Mouse (Mus musculus): Measurements from ENCODE around the gene Slc2a4.
"Not testable (repeated sequence)": the region's sequence is repeated elsewhere in the genome, so short reads cannot be mapped to it uniquely, and the experiment has no call there.

Slc2a4 gene

DNA sequence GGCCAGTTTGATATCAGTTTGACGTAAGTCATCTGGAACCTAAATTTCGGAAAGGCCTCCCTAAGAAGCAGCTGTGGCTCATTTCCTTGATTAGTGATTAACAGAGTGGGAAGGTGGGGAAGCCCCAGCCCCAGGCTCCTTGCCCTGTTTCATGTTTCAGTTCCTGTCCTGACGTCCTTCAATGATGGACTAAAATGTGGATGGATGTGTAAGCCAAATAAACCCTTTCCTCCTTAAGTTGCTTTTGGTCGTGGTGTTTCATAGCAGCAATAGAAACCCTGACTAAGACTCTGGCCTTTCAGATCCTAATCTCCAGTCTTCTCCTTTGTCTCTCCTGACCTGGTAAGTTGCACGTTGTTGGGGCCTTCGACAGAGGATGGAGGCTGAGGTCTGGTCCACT, 22.2 kb upstream of the Slc2a4 start:
- DNase-seq = no peak

DNA sequence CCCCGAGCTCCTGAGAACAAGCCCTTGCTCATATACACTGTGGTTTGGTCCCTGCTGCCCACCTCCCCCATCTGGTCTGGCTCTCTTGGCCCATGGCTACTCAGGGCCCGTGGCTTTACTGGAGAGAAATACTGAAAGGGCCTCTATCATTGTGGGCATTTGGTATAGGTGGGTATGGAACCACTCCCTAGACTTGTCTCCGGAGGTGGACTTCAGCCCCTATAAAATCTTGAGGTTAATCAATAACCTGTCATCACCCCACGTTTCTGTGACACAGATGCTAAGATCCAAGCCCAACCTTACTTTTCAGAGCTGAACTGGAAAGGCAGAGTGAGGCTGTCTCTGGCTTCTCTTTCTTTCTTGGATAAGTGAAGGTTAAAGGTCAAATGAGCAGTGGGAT, 20.8 kb upstream of the Slc2a4 start:
- DNase-seq = no peak

DNA sequence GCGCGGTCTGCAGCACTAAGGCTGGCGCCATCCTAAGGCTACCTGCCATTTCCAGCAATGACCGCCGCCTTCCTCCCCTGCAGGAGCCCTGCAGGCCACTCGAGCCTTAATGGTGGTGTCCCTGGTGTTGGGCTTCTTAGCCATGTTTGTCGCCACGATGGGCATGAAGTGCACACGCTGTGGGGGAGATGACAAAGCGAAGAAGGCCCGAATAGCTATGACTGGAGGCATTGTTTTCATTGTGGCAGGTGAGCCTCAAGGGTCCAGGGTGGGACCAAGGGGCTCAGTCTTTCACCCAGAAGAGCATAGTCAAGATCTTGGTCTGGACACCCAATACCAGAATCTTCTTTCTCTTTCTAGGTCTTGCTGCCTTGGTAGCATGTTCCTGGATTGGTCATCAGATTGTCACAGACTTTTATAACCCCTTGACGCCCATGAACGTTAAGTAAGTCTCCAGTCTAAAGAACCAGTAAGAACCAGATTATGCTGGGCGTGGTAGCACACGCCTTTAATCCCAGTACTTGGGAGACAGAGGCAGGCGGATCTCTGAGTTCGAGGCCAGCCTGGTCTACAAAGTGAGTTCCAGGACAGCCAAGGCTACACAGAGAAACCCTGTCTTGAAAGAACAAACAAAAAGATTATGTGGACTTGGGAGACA, 19.0 kb upstream of the Slc2a4 start:
- no peak for DNase-seq

DNA sequence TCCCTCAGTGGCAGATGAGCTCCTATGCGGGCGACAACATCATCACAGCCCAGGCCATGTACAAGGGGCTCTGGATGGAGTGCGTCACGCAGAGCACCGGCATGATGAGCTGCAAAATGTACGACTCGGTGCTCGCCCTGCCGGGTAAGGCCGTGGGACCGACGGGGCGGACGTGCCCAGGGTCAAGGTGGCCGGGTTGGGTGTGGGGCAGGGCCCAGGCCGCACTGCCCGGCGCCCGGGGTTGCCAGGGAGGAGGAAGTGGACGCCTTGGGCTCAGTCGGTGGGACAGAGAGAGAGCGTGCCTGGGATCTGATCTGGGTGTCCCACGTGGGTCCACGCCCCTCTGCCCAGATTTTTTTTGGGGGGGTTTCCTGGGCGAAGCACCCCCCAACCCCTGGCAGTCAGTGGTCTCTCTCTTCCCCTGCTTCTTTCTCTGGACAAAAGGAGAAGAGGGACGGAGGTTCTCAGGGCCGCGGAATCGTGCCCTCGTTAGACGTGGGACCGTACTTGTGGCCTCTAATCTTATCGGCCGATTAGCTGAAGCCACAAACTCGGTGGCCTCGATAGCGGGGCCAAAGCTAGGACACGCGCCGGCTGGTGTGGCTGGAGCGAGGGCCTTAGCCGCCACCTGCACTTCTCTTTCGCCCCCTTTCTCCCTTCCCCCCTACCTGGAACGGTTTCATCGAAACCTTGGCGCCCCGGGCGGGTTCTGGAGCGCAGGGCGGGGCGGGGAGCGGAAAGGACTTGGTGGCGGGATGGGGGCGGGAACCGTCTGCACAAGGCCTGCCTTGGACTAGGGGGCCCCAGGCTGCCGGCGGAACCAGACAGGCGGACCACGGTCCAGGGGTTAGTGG, 18.2 kb upstream of the Slc2a4 start:
- peak; percentile 43 for DNase-seq

- DNase-seq = peak; percentile 29
Observed at GRCm38 (mm10) chr11:69965271-69966005, 17.4 kb upstream of the Slc2a4 start.

DNA sequence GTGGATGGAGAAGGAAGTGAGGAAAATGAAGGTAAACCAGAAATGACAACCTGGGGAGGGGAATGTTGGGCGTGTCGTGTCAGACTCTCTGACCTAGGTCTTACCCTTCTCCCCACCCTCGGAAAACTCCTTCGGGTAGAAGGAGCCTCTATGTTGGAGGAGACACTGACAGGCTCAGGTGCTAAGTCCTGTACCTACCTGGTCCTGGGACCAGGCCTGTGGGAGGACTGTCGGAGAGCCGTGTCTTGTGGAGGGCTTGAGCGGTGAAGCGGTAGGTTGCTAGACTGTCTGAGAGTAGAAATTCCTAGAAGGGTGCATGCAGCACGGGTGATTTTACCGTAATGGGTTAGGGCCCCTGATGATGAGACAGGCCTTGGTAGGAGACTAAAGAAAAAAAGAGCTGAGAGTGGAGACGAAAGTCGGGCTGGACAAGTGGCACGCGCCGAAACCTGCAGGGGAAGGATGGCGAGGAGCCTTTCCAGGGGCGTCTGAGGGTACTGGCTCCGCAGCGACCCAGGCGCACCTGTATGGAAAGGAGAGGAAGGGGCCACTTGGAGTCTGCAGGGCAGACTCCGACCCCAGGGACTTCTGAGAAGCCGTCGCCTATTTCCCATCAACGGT, 16.8 kb upstream of the Slc2a4 start, which contains the start of gene Cldn7:
TSS of gene Cldn7 (plus strand) at position 130 of the 621 bp plus-strand sequence.
- no peak for DNase-seq

DNA sequence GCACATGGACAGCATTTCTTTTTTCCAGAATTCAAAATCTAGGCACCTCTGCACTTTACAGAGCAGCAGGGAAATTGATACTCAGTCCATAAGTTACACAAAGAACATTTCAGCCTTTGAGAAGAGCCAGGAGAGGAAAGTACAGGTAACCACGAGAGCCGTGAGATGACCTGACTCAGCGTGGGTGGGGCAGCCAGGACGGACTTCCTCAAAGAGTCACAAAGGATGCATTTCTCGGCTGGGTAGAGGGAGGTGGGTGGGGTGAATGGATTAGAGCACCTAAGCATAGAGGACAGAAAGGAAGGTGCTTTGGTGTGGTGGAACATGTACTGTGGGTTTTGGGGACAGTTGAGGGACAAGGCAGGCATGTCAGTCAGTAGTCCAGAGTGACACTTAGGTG, 13.9 kb upstream of the Slc2a4 start:
- DNase-seq = no peak

DNA sequence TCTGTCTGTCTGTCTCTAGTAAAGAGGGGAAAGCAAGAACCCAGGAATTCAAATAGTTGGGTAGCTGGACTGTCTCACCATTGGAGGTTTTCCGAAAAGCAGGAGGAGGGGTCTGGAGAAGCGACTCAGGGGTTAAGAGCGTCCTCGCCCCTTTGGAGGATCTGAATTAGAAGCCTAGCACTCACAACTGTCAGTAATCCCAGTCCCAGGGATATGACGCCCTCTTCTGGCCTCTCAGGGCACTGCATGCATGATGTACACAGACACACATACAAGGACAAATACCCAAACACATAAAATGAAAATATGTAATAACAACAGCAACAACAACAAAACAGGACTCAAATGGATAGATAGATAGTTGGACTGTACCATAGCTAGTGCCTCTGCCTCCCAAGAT, 12.6 kb upstream of the Slc2a4 start:
- DNase-seq = peak; percentile 57

- no peak for DNase-seq
Observed at GRCm38 (mm10) chr11:69956218-69956617, 8.2 kb upstream of the Slc2a4 start.

GRCm38 (mm10) chr11:69955618-69956017, 7.6 kb upstream of the Slc2a4 start:
- not testable (repeated sequence) for DNase-seq

- DNase-seq = no peak
Observed at GRCm38 (mm10) chr11:69953267-69953915, 5.4 kb upstream of the Slc2a4 start.

DNA sequence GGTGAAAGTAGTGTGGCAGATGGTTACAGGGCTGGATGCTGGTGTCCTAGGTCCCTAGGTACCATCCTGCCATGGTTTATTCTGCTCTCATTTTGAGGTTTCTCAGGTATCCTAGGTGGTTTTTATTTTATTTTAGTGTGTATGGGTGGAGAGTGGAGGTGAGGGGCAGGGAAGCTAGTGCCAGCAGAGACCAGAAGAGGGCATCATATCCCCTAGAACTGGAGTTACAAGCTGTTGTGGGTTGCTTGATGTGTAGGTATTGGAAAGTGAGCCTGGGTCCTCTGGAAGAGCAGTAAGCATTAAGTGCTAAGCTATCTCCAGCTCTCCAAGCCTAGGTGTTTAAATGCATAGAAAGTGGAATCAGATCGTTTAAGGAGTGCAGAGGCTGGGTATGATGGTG, 4.3 kb upstream of the Slc2a4 start:
- no peak for DNase-seq

- peak; percentile 63 for DNase-seq
Observed at GRCm38 (mm10) chr11:69950807-69951459, 2.9 kb upstream of the Slc2a4 start.

DNA sequence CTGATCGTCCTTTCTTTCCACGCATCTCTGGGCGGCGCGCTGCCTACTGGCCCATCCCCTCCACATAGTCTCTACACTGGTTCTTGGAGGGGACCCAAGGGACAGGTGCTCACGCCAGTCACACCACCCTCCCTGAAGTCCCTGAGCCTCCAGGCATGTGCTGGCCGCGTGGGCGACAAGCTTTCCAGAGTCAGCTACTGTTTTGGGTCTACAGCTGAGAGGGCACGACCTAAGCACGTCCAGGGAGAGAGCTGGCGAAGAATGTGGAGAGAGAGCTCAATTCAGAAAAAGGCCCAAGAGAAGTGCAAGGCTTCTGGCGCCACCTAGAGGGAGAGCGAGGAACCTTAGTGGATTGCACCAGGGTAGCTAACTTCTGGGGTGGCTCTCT, 769 bp upstream of the Slc2a4 start:
- peak; percentile 93 for DNase-seq

DNA sequence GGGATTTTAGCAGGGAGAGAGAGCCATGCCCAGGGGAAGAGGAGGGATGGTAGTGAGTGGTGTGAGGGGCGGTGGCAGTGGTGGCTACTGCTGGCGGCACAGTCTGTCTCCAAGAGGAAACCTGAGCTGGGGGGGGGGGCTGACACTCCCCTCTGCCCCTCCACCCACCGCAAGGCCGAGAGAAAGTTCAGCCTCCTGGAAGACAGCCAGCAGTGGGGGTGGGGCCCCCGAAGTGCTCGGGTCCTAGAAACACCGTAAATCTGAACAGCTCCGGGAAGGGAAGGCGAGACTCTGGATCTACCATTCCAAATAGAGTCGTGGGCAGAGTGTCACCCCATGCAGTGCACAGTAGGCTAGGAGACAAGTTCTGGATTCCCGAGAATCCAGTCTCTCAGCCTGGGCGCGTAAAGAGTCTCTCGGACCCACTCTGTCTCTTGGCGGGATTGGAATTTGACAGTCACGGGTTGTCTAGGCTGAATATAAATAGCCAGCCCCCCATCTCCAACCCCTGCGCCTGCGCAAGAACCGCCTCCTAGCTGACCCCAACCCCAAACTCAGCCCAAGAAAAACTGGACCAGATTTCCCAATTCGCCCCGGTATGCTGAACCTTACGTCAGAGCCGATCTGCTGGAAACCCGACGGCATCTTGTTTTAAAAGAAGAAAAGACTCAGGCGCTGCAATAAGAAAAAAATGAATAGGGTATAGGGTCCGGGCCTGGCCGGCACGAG, 487 bp downstream of the Slc2a4 start:
- no peak for DNase-seq

- no peak for DNase-seq
Observed at GRCm38 (mm10) chr11:69945997-69946891, 1.7 kb downstream of the Slc2a4 start.

- no peak for DNase-seq
Observed at GRCm38 (mm10) chr11:69945216-69945615, 2.8 kb downstream of the Slc2a4 start.

DNA sequence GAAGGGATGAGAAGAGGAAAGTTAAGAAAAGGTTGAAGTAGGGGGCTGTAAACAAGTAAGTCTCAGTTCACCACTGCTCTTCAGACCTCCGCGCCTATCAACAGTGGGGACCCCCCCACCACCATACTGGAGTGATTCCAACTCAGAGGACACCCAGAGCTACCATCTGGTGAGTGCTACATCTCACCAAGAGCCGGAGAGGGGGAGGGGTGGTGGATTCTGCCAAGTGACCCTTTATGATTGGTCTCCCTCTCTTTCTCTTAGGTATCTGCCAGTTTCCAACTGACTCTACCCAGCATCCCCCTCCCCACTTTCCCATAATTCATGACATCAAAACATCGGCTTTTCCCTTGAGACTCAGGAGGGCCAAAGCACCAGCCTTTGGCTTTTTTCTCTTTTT, 7.0 kb downstream of the Slc2a4 start:
- DNase-seq = no peak

- no peak for DNase-seq
Observed at GRCm38 (mm10) chr11:69939731-69940130, 8.3 kb downstream of the Slc2a4 start.

DNA sequence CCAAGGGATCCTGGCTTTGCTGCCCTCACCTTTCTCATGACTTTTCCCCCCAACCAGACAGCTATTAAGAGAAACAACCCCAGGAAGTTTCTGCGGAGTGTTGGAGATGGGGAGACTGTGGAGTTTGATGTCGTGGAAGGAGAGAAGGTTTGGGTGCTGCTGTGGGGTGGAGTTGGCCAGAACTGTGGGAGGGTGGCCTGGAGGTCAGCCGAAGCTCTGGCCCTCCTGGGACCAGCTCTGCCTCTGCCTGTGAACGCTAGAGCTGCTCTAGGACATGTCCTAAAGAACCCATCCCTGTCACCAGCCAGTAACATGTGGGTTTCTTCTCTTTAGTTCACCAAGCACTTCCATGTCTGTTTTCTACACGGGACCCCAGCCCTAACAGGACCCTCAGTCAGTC, 8.8 kb downstream of the Slc2a4 start:
- DNase-seq = no peak

Measured in thymus, postnatal 4 days (tissue).